Mouse (Mus musculus) E14TG2a.4 (cell line): ENCODE measurements around the gene Dennd2a.
A peak's percentile ranks its signal among the peaks of the same experiment; 100 is the strongest.

ENCODE experiments used
- H3K27me3 ChIP-seq: 2 replicates; pipeline ENCODE4 v1.6.1; 2014; ENCODE audit warnings: low read length, control low read depth; ENCODE audit not compliant: insufficient read depth
- H3K36me3 ChIP-seq: 2 replicates; pipeline ENCODE4 v1.6.1; 2014; ENCODE audit warnings: low read length, control low read depth; ENCODE audit not compliant: insufficient read depth
- H3K4me1 ChIP-seq: replicated peaks from 2 replicates; pipeline ENCODE4 v1.6.1; 2014; ENCODE audit warnings: low read depth, low read length, control low read depth
- H3K4me3 ChIP-seq: replicated peaks from 2 replicates; pipeline ENCODE4 v1.5.1; 2014; ENCODE audit warnings: mild to moderate bottlenecking, low read length
- H3K9me3 ChIP-seq: 2 replicates; pipeline ENCODE4 v1.6.1; 2014; ENCODE audit warnings: low read length, control low read depth
- CTCF ChIP-seq: conservative IDR thresholded peaks from 2 replicates; pipeline ENCODE4 v1.5.1; 2014; ENCODE audit warnings: low read length
- NANOG ChIP-seq: IDR thresholded peaks from 2 replicates; pipeline ENCODE4 v1.6.1; 2014; ENCODE audit warnings: borderline replicate concordance, low read length, mixed read lengths
- POU5F1 ChIP-seq: IDR thresholded peaks from 2 replicates; pipeline ENCODE4 v1.6.1; 2014; ENCODE audit warnings: low read length, borderline replicate concordance

The Dennd2a gene

GRCm38 (mm10) chr6:39591481-39591880, 33.8 kb upstream of the Dennd2a start:
- H3K36me3 ChIP-seq: peaks cover 27% of the 10 kb centered on the region
- no peak for TF ChIP-seq NANOG
- TF ChIP-seq CTCF: no peak
- TF ChIP-seq POU5F1: no peak
- H3K4me1 ChIP-seq: peaks cover 27% of the 10 kb centered on the region
- H3K9me3 ChIP-seq: no peaks in the 10 kb centered on the region
- H3K27me3 ChIP-seq: no peaks in the 10 kb centered on the region
- peak overlapping the region; percentile 96 for H3K4me3 ChIP-seq

- Histone ChIP-seq H3K4me3 (no peak within 1 kb of the TSS), H3K4me1 (peaks cover 4% of the 10 kb centered on the region), H3K9me3 (no peaks in the 10 kb centered on the region), H3K27me3 (no peaks in the 10 kb centered on the region), H3K36me3 (peaks cover 13% of the 10 kb centered on the region; the same call in 1 of the 2 replicates)
- TF ChIP-seq CTCF: no peak
- TF ChIP-seq NANOG: no peak
- TF ChIP-seq POU5F1: no peak
Measured at GRCm38 (mm10) chr6:39585517-39585916, 27.9 kb upstream of the Dennd2a start, which contains the start of gene Gm42420. Gene Gm42420 (plus strand): TSS chr6:39585753.

- TF ChIP-seq POU5F1 (no peak), CTCF (no peak), NANOG (no peak)
- no peaks in the 10 kb centered on the region for H3K9me3 ChIP-seq
- peaks cover 2% of the 10 kb centered on the region; the same call in 1 of the 2 replicates for H3K36me3 ChIP-seq
- no peaks in the 10 kb centered on the region for H3K4me1 ChIP-seq
- H3K4me3 ChIP-seq: no peak overlapping the region
- no peaks in the 10 kb centered on the region for H3K27me3 ChIP-seq
Measured at GRCm38 (mm10) chr6:39581087-39581784, 23.6 kb upstream of the Dennd2a start.

- Histone ChIP-seq H3K9me3 (no peaks in the 10 kb centered on the region), H3K4me3 (no peak overlapping the region), H3K27me3 (no peaks in the 10 kb centered on the region), H3K4me1 (no peaks in the 10 kb centered on the region), H3K36me3 (no peaks in the 10 kb centered on the region)
- TF ChIP-seq POU5F1 (no peak), CTCF (no peak), NANOG (no peak)
Measured at GRCm38 (mm10) chr6:39580558-39580957, 22.9 kb upstream of the Dennd2a start.

GRCm38 (mm10) chr6:39579552-39579951, 21.9 kb upstream of the Dennd2a start:
- Histone ChIP-seq H3K4me3 (no peak overlapping the region), H3K4me1 (peaks cover 8% of the 10 kb centered on the region), H3K9me3 (no peaks in the 10 kb centered on the region), H3K36me3 (no peaks in the 10 kb centered on the region), H3K27me3 (0 out of 2 replicates have a peak, but pooled peaks cover 3% of the 10 kb centered on the region)
- TF ChIP-seq NANOG (no peak), POU5F1 (no peak), CTCF (no peak)

GRCm38 (mm10) chr6:39574951-39575350, 17.3 kb upstream of the Dennd2a start:
- no peak for TF ChIP-seq CTCF
- TF ChIP-seq POU5F1: no peak
- TF ChIP-seq NANOG: no peak
- H3K9me3 ChIP-seq: no peaks in the 10 kb centered on the region
- peaks cover 28% of the 10 kb centered on the region for H3K27me3 ChIP-seq
- no peaks in the 10 kb centered on the region for H3K36me3 ChIP-seq
- peak overlapping the region; percentile 89 for H3K4me3 ChIP-seq
- H3K4me1 ChIP-seq: peaks cover 15% of the 10 kb centered on the region

GRCm38 (mm10) chr6:39574555-39574869, 16.8 kb upstream of the Dennd2a start:
- peak overlapping the region; percentile 89 for H3K4me3 ChIP-seq
- TF ChIP-seq NANOG: no peak
- no peak for TF ChIP-seq POU5F1
- TF ChIP-seq CTCF: no peak
- H3K27me3 ChIP-seq: peaks cover 30% of the 10 kb centered on the region
- H3K36me3 ChIP-seq: no peaks in the 10 kb centered on the region
- H3K4me1 ChIP-seq: peaks cover 15% of the 10 kb centered on the region
- no peaks in the 10 kb centered on the region for H3K9me3 ChIP-seq

GRCm38 (mm10) chr6:39573791-39574554, 16.3 kb upstream of the Dennd2a start, which contains the start of gene Adck2:
Gene Adck2 (plus strand): TSS chr6:39573873.
- peak within 1 kb of the TSS; percentile 89 for H3K4me3 ChIP-seq
- no peaks in the 10 kb centered on the region for H3K9me3 ChIP-seq
- TF ChIP-seq NANOG (no peak), CTCF (no peak), POU5F1 (no peak)
- H3K4me1 ChIP-seq: peaks cover 15% of the 10 kb centered on the region
- peaks cover 35% of the 10 kb centered on the region for H3K27me3 ChIP-seq
- H3K36me3 ChIP-seq: no peaks in the 10 kb centered on the region

GRCm38 (mm10) chr6:39570426-39570825, 12.8 kb upstream of the Dennd2a start:
- H3K9me3 ChIP-seq: no peaks in the 10 kb centered on the region
- H3K4me3 ChIP-seq: no peak overlapping the region
- TF ChIP-seq CTCF (no peak), NANOG (no peak), POU5F1 (no peak)
- H3K36me3 ChIP-seq: no peaks in the 10 kb centered on the region
- peaks cover 15% of the 10 kb centered on the region for H3K4me1 ChIP-seq
- peaks cover 48% of the 10 kb centered on the region for H3K27me3 ChIP-seq
